Mouse (Mus musculus) inflammation-experienced regulatory T-cells, adult 6 months (primary cell): Measurements from ENCODE around the gene Nrgn. TPM values are rescaled to one million over a fixed set of nuclear protein-coding genes. Genes with fewer than 3 reads are reported as not detected.

ENCODE experiments used
- ATAC-seq: one replicate; pipeline ENCODE4 v1.8.0; 2017
- polyA plus RNA-seq, 3 experiments: library from polyadenylated mRNA; unstranded; fragments of 100-300 nt; shearing (Covaris generic); gene quantifications; one replicate each; pipeline ENCODE4 v1.2.1; 2017

Nrgn gene
- polyA plus RNA-seq, 3 experiments from 2014 or later: 0.58 to 21.3 TPM; not detected in 1

DNA sequence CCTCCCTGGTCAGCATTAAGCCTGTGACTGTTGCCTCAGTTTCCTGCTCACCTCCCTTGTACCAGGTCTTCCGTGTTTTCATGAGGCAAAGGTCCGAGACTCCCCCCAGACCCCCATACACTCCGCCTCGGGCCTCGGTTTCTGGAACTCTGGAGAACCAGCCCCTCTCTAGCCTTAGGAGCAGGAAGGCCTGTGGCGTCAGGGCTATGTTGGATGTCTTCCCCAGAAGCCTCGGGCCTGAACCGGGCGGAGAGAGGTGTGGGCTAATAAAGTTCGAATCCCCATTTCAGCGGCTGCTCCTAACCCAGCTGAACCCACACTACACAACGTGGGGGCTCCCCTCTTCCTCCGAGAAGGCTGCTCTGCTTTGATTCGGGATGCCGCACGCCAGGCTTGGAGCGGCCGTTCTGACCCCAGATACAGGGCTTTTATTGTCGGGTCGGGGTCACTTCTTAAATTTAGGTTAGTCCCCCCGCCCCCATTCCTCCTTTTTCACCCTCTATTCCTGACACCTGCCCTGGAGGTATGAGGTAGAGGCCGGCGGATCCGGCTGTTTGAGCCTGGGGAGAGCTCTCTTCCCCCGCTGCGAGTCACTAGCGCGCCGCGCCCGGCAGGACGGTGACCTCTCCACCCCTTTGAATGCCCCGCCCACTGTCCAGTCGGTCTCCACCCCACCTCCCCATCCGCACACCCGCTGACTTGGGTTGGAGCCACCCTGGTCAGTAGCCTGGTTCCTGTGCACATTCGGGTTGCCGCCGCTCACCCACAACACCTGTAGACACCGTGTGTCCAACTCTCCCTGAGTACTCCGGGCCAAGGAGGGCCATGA, 25.1 kb downstream of the Nrgn start, which contains the start of gene Esam:
Gene Esam, plus strand, starts transcription at position 683 of the 829 bp plus-strand sequence.
- ATAC-seq: no peak

DNA sequence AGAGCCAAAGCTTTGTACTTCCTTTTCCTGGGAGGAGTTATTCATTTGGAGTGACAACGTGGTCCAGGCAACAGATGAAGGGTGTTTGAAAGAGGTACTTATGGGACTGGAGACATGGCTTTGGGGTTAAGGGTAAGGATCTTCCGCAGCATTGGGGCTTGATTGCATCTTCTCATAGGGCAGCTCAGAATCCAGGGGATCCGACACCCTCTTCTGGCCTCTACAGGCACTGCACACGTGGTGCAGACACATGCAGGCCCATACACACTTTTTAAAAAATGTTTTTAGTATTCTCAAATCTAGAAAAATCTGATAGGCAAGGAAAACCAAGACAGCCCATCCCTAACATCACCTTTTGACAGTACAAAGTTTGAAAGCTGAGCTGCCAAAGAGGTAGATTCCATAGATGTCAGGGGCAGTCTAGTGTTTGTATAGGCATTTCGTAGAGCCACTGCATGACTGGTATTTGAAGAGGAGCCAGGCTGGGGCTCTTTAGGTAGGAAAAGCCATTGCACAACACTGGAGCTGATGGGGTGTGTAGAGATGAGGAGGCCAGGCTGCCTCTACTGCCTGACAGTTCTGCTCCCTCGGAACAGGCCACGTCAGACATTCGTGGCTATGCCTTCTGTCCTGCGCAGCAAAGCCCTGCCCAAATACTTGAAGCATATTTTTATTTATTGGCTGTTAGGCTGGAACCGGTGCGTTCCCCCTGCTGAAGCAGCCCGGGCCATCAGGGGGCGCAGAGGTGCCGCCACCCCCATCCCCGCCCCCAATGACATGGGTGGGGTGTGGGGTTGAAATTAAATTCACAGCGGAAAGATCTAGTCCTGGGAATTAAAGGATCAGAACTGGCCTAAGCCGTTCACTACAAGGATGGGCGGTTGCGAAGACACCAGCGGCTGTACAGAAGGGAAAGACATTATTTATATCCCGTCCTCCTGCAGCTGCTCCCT, 26.0 kb downstream of the Nrgn start:
- ATAC-seq: no peak

DNA sequence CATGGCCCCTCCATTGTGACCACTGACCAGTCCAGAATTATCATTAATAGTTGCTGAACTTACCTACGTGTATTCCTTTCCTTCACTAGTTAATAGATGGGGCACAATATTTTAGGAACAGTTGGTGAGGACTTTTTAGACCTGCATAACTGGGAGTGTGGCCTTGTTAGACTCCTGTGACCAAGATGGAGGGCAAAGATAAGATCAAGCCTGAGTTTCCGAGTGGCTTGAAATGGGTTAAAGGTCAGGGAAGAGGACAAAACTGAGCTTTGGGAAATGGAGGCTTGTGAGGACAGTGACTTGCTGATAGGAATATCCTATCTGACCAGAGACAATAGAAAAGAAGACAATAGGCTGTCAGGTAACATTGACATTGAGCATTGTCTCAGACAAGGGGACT, 27.2 kb downstream of the Nrgn start:
- ATAC-seq: no peak

DNA sequence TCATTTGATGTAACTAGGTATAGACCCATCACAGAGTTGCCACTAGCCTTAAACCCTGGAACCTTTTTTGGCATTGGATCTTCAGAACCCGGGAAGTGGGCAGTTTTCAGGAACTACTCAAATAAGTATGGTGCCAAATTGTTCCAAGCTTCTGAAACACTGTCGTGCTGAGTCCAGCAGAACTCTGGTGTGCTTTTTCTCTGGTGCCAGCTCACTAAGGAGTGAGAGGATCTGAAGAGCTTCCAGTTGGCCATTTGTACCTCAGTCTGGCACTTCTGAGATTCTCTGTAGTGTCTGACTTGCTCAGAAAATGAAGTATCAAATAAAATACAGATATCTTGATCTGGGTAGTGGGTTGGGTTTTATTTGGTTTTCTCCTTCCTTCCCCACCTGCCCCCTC, 32.7 kb downstream of the Nrgn start:
- no peak for ATAC-seq

- ATAC-seq: no peak
Measured at GRCm38 (mm10) chr9:37518991-37519390, 33.7 kb downstream of the Nrgn start.

GRCm38 (mm10) chr9:37517467-37517866, 35.2 kb downstream of the Nrgn start:
- ATAC-seq: no peak

GRCm38 (mm10) chr9:37514456-37514855, 38.2 kb downstream of the Nrgn start:
- no peak for ATAC-seq

- no peak for ATAC-seq
Measured at GRCm38 (mm10) chr9:37512097-37512496, 40.6 kb downstream of the Nrgn start.

DNA sequence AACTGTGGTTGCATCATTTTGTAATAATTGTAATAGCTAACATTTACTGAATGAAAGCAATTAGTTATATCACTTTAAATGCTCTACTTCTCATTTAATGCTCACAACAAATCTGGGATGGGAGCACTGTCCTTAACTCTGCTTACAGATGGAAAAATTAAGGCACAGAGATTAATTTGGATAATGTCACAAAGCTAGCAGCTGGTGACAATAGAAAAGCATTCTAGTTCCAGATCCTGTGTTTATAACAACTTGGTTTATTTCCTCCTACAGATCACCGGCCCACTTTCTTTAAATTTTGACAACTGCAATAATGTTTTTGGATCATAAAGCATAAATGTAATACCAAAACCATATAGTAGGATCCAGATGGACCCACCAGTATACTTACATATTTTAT, 46.7 kb downstream of the Nrgn start:
- no peak for ATAC-seq

DNA sequence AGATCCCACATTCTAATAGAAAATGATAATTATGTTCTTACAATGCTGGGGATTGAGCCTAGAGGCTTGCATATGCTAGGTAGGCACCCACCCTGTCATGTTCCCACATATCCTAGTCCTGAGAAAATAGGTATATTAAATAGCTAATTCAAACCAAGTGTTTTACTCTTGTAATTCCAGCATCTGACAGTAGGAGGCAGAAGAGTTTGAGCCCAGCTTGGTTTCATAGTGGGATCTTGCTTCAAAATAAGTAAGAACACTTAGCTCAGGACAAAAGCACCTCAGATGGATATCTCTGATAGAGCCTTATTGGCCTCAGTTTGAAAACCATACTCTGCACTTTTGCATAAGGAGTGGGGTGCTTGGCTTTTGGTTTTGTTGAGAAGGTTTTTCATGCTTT, 48.4 kb downstream of the Nrgn start:
- no peak for ATAC-seq

GRCm38 (mm10) chr9:37501170-37501569, 51.5 kb downstream of the Nrgn start:
- ATAC-seq: no peak

DNA sequence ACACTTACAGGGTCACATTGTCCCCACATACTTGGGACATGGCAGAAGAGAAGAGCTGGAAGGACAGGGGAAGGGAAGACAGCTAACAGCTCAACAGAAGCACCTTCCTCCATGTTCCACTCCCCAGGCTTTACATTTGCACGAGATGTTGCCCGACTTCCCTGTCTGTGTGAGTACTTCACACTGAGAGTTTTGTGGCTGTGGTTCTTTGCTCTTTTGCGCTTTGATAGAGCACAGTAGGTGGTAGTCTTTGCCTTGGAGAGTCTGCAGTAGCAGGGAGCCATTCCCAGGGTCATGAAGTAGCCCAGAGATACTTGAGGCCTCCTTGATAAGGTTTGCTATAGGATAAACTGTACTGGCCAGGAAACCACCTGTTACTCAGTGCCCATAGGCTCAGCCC, 52.5 kb downstream of the Nrgn start:
- no peak for ATAC-seq

GRCm38 (mm10) chr9:37496325-37496724, 56.4 kb downstream of the Nrgn start:
- no peak for ATAC-seq

DNA sequence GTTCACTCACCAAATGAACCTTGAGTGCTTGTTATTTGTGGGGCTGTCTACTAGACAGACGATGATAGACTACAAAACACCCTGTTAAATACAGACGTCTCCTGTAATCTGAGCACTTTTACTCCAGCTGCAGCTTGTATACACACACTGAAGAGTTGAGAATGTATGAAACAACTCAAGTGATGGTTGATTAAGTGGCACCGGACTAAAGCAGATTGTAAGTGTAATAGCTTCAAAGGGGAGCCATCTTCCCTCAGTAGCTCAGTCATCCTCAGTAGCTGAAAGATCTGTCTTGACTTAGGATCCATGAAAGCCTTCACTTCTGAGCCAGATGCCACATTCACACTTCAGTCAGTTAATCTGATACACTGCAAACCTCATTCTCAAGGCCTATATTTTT, 56.9 kb downstream of the Nrgn start:
- ATAC-seq: no peak

Other genes with a start within 250 kb of the Nrgn start
- 1 to 10 TPM; 7.0 to 9.2 (median 8.5) TPM for gene Ccdc15, start 204.5 kb downstream of the Nrgn start, polyA plus RNA-seq
- not detected for gene Hepacam, start 185.6 kb downstream of the Nrgn start, polyA plus RNA-seq
- gene Robo4, start 151.0 kb downstream of the Nrgn start, polyA plus RNA-seq: not detected
- gene Robo3, start 119.7 kb downstream of the Nrgn start, polyA plus RNA-seq: not detected
- gene Msantd2, start 63.6 kb downstream of the Nrgn start, polyA plus RNA-seq: 10 to 100 TPM in 2 of 3 experiments, 1 to 10 TPM in 1; 5.3 to 16.0 (median 11.6) TPM
- under 1 TPM in 1 of 3 experiments, not detected in 2; 0.69 TPM for gene Esam, start 24.8 kb downstream of the Nrgn start, polyA plus RNA-seq
- under 1 TPM in 1 of 3 experiments, not detected in 2; 0.54 TPM for gene Vsig2, start 13.6 kb downstream of the Nrgn start, polyA plus RNA-seq
- 10 to 100 TPM; 11.7 to 19.8 (median 13.9) TPM for gene Siae, start 2.8 kb upstream of the Nrgn start, polyA plus RNA-seq
- 1 to 10 TPM in 2 of 3 experiments, not detected in 1; 1.2 to 1.4 TPM for gene Spa17, start 60.8 kb upstream of the Nrgn start, polyA plus RNA-seq
- gene Tbrg1, start 104.4 kb upstream of the Nrgn start, polyA plus RNA-seq: 100 to 1,000 TPM; 190 to 216 (median 204) TPM
- gene Panx3, start 116.3 kb upstream of the Nrgn start, polyA plus RNA-seq: not detected
- not detected for gene Olfr160, start 163.3 kb upstream of the Nrgn start, polyA plus RNA-seq
- not detected for gene Olfr874, start 192.2 kb upstream of the Nrgn start, polyA plus RNA-seq
- not detected for gene Olfr875, start 219.0 kb upstream of the Nrgn start, polyA plus RNA-seq